Mouse (Mus musculus): ENCODE data around the gene Gm7271. TPM values are rescaled to one million over a fixed set of nuclear protein-coding genes. Genes with fewer than 3 reads are reported as not detected.

Gm7271 gene
- polyA plus RNA-seq (2012; ENCODE audit: low replicate concordance), result not detected in 2 replicates

DNA sequence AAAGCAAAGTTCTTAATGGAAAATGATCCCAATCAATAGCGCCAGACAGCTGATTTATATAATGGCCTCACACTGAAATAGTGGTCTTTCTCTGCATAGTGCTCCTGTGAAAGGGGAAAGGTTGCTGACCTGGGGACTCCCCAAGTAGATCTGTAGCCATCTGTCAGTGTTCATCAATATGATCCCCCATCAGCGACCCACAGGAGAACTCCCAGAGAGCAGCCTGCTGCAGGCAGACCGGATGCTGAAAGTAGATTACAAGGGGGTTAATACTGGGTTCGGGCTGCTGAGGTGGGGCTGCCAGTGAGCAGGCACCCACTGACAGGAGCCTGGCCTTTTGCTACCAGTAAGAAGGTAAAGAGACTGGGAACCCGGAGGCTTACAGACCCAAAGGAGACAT is at the start of gene Gm7271:
Gene Gm7271 (plus strand): TSS at position 230 of the 400 bp plus-strand sequence.

DNA sequence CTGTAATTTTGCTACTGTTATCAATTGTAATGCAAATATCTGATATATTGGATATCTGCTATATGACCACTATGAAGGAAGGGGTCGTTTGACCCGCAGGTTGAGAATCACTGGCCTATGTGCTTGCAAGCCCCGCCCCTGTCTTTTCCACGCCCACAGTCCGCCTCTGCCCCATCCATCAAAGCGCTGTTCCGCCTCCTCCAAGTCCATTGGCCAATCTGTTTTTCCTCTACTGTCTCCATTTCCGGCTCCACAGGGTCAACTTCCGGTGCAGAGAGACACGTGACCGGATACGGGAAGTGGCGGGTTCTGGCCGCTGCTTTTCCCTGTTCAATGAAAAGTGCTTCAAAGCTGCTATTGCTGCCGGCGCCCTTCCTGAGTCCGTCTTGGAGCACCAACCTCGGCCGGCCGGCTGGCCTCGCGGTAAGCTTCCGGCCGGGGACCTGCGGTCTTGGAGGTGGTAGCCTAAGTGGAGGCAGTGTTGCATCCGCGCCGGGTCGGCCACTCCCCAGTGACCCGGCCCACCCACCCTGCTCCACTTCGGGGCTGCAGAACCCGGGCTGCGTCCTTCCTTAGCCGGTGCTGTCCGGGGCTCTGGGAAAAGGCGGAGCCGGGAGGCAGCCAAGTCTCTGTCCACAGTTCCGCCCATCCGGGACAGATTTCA is 45.3 kb downstream of the Gm7271 start, which contains the start of gene Exoc1:
Gene Exoc1 (plus strand): TSS at position 272 of the 664 bp plus-strand sequence.

Other genes starting within 250 kb of the Gm7271 start
- 0.54 and 0.83 TPM in 2 replicates for gene Clock, start 179.2 kb upstream of the Gm7271 start, polyA plus RNA-seq (2012; ENCODE audit: low replicate concordance)
- gene Pdcl2, start 152.9 kb upstream of the Gm7271 start, polyA plus RNA-seq (2012; ENCODE audit: low replicate concordance), result not detected in 2 replicates
- gene Nmu, start 120.3 kb upstream of the Gm7271 start, polyA plus RNA-seq (2012; ENCODE audit: low replicate concordance), result not detected in 2 replicates
- gene Exoc1, start 45.3 kb downstream of the Gm7271 start, polyA plus RNA-seq (2012; ENCODE audit: low replicate concordance), result 0.71 and 3.9 TPM in 2 replicates
- 1.6 and 4.6 TPM in 2 replicates for gene Cep135, start 104.7 kb downstream of the Gm7271 start, polyA plus RNA-seq (2012; ENCODE audit: low replicate concordance)
- gene C530008M17Rik, start 172.5 kb downstream of the Gm7271 start, polyA plus RNA-seq (2012; ENCODE audit: low replicate concordance), result 36.7 and 43.6 TPM in 2 replicates

All from leukemia stem cell, adult 10-12 weeks (primary cell).